Mouse (Mus musculus) olfactory bulb, adult 2 months (tissue): ENCODE results near the gene Chrnd. TPM values are rescaled to one million over a fixed set of nuclear protein-coding genes. Genes with fewer than 3 reads are reported as not detected.

ENCODE experiments used
- H3K27ac ChIP-seq: fragments of 200-500 bp; 2 replicates; pipeline ENCODE4 v1.5.1; 2012; ENCODE audit warnings: low read depth, low read length; ENCODE audit not compliant: insufficient read depth
- H3K4me1 ChIP-seq: fragments of 200-500 bp; 2 replicates; pipeline ENCODE4 v1.6.1; 2012; ENCODE audit warnings: low read length; ENCODE audit not compliant: control insufficient read depth, insufficient read depth
- H3K4me3 ChIP-seq: fragments of 200-500 bp; 2 replicates; pipeline ENCODE4 v1.5.1; 2012; ENCODE audit warnings: mild to moderate bottlenecking, low read depth, low read length, moderate library complexity; ENCODE audit not compliant: insufficient read depth
- CTCF ChIP-seq: fragments of 200-500 bp; IDR thresholded peaks from 2 replicates; pipeline ENCODE4 v1.5.1; 2012; ENCODE audit warnings: low read depth, mild to moderate bottlenecking, low read length, moderate library complexity; ENCODE audit not compliant: insufficient read depth
- POLR2A ChIP-seq: fragments of 200-500 bp; IDR thresholded peaks from 2 replicates; pipeline ENCODE4 v1.6.1; 2012; ENCODE audit warnings: mild to moderate bottlenecking, low read depth, low read length, moderate library complexity; ENCODE audit not compliant: insufficient read depth
- WGBS: fragments of 180-500 bp; shearing (Covaris S2); methylation state at CpG from one replicate; pipeline ENCODE4 v1.1.7; 2018; 5-methylcytosine and 5-hydroxymethylcytosine counted together
- polyA plus RNA-seq: library from polyadenylated mRNA; stranded (reverse); fragments of >200 nt; gene quantifications from 2 replicates; pipeline ENCODE4 v1.2.4, GENCODE M21; 2012; ENCODE audit warnings: low replicate concordance; ENCODE audit not compliant: missing spikeins, insufficient read depth, insufficient read length

Chrnd gene
- polyA plus RNA-seq, 1 experiment = not detected

GRCm38 (mm10) chr1:87180896-87181295, 9.5 kb upstream of the Chrnd start:
- no peak overlapping the region for H3K4me3 ChIP-seq
- WGBS = 39% methylated on average over 5 of the region's 5 CpGs
- H3K4me1 ChIP-seq = peaks cover 30% of the 10 kb centered on the region
- no peak overlapping the region for H3K27ac ChIP-seq
- TF ChIP-seq CTCF (no peak), POLR2A (no peak)

- 63% methylated on average over 9 of the region's 9 CpGs for WGBS
- peaks cover 29% of the 10 kb centered on the region for H3K4me1 ChIP-seq
- no peak within 1 kb of the TSS for H3K27ac ChIP-seq
These were observed 7.4 kb upstream of the Chrnd start, which contains the start of gene Prss56 for GRCm38 (mm10) chr1:87183013-87183412. Prss56 (plus strand) TSS chr1:87183313.

GRCm38 (mm10) chr1:87183998-87184750, 6.2 kb upstream of the Chrnd start:
- Histone ChIP-seq H3K4me3 (peak overlapping the region; percentile 17; the same call in 1 of the 2 replicates), H3K4me1 (peaks cover 29% of the 10 kb centered on the region), H3K27ac (no peak overlapping the region)
- 38% methylated on average over 15 of the region's 15 CpGs for WGBS
- TF ChIP-seq CTCF (no peak), POLR2A (no peak)

More at GRCm38 (mm10) chr1:87183013-87183412, 7.4 kb upstream of the Chrnd start, which contains the start of gene Prss56:
- no peak for TF ChIP-seq POLR2A
- no peak for TF ChIP-seq CTCF
- no peak within 1 kb of the TSS for H3K4me3 ChIP-seq

- H3K27ac ChIP-seq = no peak overlapping the region
- 8% methylated on average over 20 of the region's 20 CpGs for WGBS
- H3K4me1 ChIP-seq = peaks cover 29% of the 10 kb centered on the region
- no peak for TF ChIP-seq POLR2A
- peak; percentile 52; the same call in 1 of the 2 replicates for TF ChIP-seq CTCF
- peak overlapping the region; percentile 17; the same call in 1 of the 2 replicates for H3K4me3 ChIP-seq
These were observed 5.7 kb upstream of the Chrnd start for GRCm38 (mm10) chr1:87184751-87185139.

- no peak overlapping the region for H3K27ac ChIP-seq
- H3K4me1 ChIP-seq = peaks cover 24% of the 10 kb centered on the region
- WGBS = 41% methylated on average over 13 of the region's 13 CpGs
- no peak for TF ChIP-seq CTCF
- TF ChIP-seq POLR2A = no peak
- H3K4me3 ChIP-seq = no peak overlapping the region
These were observed 4.9 kb upstream of the Chrnd start for GRCm38 (mm10) chr1:87185526-87185925.

GRCm38 (mm10) chr1:87186261-87187036, 4.0 kb upstream of the Chrnd start:
- Histone ChIP-seq H3K4me3 (peak overlapping the region; percentile 56), H3K27ac (no peak overlapping the region), H3K4me1 (peaks cover 19% of the 10 kb centered on the region)
- WGBS = 7% methylated on average over 54 of the region's 54 CpGs
- no peak for TF ChIP-seq CTCF
- no peak for TF ChIP-seq POLR2A

- Histone ChIP-seq H3K27ac (no peak overlapping the region), H3K4me1 (peaks cover 19% of the 10 kb centered on the region), H3K4me3 (peak overlapping the region; percentile 56)
- WGBS = under 1% methylated on average over 15 of the region's 15 CpGs
- TF ChIP-seq CTCF (peak; percentile 95), POLR2A (no peak)
These were observed 3.4 kb upstream of the Chrnd start for GRCm38 (mm10) chr1:87187037-87187355.

GRCm38 (mm10) chr1:87197296-87197695, 6.9 kb downstream of the Chrnd start:
- no peak for TF ChIP-seq POLR2A
- TF ChIP-seq CTCF = no peak
- no peaks in the 10 kb centered on the region for H3K4me1 ChIP-seq
- H3K27ac ChIP-seq = no peak overlapping the region
- 77% methylated on average over 9 of the region's 9 CpGs for WGBS
- no peak overlapping the region for H3K4me3 ChIP-seq

GRCm38 (mm10) chr1:87198119-87199065, 8.0 kb downstream of the Chrnd start:
- H3K27ac ChIP-seq = no peak overlapping the region
- 80% methylated on average over 12 of the region's 12 CpGs for WGBS
- no peak overlapping the region for H3K4me3 ChIP-seq
- TF ChIP-seq POLR2A = no peak
- no peak for TF ChIP-seq CTCF
- no peaks in the 10 kb centered on the region for H3K4me1 ChIP-seq
